Mouse (Mus musculus) fat pad, adult 2 months (tissue): ENCODE measurements around the gene Fbxl15.

Source experiments
- DNase-seq: peaks from one replicate; pipeline ENCODE4 v3.0.0-alpha.2; 2011; ENCODE audit warnings: low read depth, low spot score; ENCODE audit errors: extremely low read depth

The Fbxl15 gene

GRCm38 (mm10) chr19:46308303-46308702 lies 19.7 kb upstream of the Fbxl15 start:
- no peak for DNase-seq

DNA sequence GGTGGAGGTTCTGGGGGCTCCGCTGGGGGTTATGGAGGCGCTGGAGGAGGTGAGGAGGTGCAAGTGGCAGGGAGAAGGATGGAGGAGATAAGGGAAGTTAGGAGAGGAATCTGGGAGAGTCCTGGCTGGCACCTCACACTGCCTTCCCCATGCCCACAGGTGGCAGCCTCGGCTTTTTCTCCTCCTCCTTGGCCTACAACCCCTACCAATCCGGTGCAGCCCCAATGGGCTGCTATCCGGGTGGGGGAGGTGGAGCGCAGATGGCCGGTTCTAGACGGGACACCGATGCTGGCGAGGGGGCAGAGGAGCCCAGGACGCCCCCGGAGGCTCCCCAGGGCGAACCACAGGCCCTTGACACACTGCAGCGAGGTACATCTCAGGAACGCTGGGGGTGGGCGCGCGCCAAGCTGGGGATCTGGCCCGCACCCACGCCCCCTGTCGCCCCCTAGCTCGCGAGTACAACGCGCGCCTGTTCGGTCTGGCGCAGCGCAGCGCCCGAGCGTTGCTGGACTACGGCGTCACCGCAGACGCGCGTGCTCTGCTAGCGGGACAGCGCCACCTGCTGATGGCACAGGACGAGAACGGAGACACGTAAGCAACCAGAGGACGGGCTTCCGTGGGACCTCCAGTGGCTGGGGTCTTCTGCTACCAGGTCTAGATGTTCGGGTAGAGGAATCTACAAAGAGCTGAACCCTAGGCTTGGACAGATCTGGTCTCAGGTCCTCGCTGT lies 19.1 kb upstream of the Fbxl15 start:
- no peak for DNase-seq

- DNase-seq = no peak
These were observed 18.2 kb upstream of the Fbxl15 start for GRCm38 (mm10) chr19:46309651-46310305.

- DNase-seq = no peak
These were observed 17.6 kb upstream of the Fbxl15 start for GRCm38 (mm10) chr19:46310312-46310865.

GRCm38 (mm10) chr19:46311341-46311740 lies 16.6 kb upstream of the Fbxl15 start:
- no peak for DNase-seq

DNA sequence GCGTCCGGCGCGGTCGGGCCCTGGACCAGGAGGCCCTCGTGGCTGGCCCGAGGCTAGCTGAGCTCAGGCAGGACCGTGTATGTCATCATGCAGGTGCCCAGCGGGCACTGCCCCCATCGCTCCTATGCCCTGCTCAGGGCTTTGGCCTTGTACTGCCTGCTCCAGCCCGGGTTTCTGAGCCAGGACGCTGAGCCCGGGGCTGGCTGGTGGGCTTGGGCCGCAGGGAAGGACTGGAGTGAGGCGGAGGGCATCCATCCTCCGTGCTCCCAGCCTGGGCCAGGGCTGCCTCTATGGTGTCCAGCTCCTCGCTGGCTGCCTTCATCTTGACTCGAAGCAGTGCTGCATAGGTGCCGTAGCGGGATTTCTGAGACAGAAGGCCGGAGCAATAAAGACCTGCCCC lies 15.4 kb upstream of the Fbxl15 start:
- no peak for DNase-seq

DNA sequence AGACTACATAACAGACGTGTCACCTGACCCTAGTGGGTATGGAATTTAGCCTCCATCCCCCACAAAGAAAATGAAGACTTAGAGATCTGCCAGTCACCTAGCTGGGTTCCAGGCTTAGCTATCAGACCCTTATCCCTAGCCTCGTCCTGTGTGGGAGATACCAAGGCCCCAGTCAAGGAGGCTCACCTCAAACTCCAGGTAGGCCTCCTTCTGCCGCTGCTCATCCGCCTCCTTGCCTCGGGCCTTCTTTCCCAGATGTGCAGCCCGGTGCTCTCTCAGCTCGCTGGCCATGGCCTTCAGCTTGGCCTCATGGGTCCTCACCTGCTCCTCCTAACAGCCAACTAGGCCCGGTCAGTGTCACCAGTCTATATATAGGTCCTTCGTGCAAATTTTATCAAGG lies 14.9 kb upstream of the Fbxl15 start:
- no peak for DNase-seq

GRCm38 (mm10) chr19:46313591-46313990 lies 14.4 kb upstream of the Fbxl15 start:
- DNase-seq = no peak

DNA sequence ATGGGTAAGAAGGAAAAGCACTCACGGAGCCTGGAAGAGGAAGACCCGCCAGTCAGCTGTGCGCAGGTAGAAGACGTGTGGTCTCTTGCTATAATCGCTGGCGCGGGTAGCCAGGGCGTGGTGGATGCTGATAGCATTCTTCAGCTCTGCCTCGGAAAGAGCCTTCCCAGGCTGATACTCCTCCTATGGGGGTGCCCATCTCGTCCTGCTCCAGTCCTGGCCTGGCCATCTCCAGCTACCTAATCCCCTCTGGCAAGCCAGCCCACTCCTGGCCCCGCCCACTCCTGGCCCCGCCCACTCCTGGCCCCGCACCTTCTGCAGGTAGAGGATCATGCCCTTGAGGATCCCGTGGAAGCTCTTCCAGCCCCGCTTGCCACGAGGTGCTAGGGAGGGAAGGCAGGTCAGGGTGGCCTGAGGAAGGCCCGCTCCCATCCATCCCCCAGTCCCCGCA lies 13.8 kb upstream of the Fbxl15 start:
- DNase-seq = no peak

DNA sequence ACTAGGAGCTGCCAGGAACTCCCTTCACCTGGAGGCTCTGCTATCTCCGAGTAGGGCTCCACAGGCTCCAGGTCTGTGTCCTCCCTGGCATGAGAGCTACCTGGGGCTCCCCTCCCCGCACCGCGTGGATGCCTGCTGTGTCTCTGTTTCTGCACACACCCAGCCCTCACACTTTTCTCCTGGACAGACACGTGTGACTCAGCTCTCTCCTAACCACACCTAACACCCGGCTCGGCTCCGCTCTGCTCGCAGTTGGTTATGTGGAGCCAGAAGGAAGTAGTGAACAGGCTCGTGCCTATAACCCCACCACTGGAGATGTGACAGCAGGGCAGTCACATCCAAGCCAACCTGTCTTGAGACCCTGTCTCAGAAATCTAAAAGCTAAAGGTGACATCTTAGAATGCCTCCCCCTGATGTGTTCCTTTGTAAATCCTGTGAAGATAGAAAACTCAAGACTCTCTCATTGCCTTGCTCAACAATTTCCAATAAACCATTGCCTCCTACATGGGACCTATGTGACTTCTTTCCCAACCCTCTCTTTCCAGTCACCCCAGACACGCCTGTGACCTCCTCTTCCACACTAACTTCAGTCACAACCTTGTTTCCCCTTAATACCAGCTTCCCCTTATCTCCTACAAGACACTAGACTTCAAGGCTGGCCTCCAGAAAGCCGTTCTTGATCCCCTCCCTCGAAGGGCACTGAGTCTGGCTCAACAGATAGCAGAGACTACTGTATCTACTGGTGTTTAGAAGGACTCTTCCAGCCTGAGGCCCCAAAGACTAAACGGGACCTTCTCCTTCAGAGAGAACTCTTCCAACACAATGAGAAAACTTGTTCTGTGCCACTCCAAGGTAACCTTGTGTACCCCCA lies 12.9 kb upstream of the Fbxl15 start:
- no peak for DNase-seq

DNA sequence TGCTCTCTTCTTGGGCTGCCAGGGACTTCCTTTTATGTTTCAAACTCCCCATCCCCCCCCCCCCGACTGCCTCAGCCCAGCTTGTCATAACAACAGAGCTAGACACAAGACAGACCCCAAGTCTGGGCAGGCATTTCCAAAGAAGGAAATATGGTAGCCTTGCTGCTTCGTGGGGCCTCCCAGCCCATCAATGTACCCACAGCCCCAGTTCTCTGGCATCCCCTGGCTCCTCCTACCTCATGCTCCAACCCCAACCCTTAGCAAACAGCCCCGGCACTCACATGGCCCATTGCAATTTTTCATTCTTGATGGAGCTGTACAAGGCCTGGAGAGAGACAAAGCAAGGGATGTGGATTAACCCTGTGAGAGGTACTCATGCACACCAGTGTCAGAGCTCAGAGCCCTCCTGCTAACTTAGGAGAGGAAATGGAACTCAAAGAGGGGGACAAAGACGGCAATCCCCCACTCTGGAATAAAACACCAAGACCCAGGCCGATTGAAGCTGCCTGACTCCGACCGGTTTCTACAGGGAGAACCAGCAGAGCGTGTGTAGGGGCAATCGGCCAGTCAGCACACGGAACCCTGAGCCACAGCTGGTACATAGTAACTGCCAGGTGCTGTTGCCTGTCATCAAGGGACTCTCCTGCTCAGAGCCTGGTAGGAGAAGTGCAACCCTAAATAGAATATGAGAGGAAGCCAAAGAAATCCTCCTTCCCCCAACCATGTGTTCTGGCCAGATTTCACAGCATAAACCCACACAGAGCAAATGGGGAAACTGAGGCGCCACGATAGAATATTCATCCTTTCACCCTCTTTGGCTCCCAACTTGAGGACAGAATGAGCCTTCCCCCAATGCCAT lies 12.0 kb upstream of the Fbxl15 start:
- DNase-seq = no peak

- no peak for DNase-seq
These were observed 11.0 kb upstream of the Fbxl15 start for GRCm38 (mm10) chr19:46316846-46317545.

DNA sequence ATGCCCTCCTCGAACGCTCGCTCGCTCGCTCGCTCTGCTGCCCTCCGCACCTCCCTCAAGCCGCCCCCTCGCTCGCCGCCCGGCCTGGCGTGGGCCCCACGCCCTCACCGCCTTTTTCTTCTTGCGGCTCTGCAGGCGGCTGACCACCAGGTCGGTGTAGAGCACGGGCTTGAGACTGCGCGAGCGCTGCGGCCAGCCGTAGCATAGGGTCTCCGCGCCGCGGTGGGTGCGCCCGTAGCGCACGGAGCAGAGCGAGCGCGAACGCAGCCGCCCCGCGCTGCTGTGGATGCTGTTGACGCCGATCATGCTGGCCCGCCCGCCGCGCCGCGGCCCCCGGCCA lies 10.5 kb upstream of the Fbxl15 start:
- DNase-seq = no peak

DNA sequence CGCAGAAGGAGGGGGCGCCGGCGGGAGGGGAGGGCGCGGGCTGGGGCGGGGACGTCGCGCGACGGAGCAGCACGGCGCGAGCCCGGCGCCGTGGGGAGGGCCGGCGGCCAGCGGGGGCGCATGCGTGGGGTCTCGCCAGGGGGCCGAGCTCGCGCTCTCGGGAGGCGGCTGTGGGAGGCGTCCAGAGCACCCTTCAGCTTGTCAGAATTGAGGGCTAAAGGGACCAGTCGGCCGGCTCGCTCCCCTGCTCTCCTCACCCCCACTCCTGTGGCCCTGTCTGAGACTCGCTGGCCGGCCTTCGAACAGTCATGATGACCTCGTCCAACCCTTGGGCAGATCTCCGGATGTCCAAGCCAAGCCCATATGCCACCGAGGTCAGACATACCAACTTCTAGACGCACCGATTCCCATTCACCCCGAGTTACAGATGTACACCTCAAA lies 9.9 kb upstream of the Fbxl15 start:
- no peak for DNase-seq

GRCm38 (mm10) chr19:46318586-46319378 lies 9.2 kb upstream of the Fbxl15 start:
- DNase-seq = no peak

DNA sequence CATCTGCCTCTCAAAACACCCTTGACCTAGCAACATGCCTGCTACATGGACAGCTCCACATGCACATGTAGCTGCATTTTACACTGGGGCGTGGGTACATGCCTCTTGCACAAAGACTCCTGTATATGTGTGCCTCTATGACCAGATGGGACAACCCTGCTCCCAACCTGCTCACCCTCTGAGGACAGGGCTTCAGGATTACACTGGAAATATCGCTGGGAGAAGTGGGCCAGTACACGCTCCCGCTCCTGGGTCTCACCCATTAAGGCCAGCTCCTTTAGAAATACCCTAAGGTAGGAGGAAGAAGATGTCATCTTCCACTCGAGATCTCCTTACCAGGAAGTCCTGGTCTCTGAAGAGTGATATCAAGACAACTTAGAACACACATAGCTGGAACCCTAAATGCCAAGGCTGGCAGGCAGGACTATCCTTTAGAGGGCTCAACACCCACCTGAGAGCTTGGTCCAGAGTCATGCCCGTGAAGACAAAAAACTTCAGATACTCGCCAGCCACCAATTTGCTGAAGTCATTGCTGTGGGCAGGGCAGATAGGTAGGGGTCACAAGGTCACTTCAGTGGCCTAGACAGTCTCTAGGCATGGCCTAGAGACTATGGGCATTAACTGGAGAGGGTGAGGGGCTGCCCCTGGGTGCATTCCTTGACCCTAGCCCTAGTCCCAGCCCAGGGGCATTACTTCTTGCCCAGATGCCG lies 7.8 kb upstream of the Fbxl15 start:
- no peak for DNase-seq

- DNase-seq = no peak
These were observed 6.7 kb upstream of the Fbxl15 start for GRCm38 (mm10) chr19:46321101-46321943.
